Mouse (Mus musculus): Measurements from ENCODE around the gene Rps6ka5. TPM values are rescaled to one million over a fixed set of nuclear protein-coding genes. Genes with fewer than 3 reads are reported as not detected.

The Rps6ka5 gene
- total RNA-seq, 2 experiments from 2014 or later, result 20.2 to 24.6 TPM

GRCm38 (mm10) chr12:100544194-100544567 lies 182.6 kb downstream of the Rps6ka5 start:
- no peak for DNase-seq (ENCODE audit: low spot score in 2 of 2)
- intact Hi-C loops (cut with DNase I), result no loop called here

DNA sequence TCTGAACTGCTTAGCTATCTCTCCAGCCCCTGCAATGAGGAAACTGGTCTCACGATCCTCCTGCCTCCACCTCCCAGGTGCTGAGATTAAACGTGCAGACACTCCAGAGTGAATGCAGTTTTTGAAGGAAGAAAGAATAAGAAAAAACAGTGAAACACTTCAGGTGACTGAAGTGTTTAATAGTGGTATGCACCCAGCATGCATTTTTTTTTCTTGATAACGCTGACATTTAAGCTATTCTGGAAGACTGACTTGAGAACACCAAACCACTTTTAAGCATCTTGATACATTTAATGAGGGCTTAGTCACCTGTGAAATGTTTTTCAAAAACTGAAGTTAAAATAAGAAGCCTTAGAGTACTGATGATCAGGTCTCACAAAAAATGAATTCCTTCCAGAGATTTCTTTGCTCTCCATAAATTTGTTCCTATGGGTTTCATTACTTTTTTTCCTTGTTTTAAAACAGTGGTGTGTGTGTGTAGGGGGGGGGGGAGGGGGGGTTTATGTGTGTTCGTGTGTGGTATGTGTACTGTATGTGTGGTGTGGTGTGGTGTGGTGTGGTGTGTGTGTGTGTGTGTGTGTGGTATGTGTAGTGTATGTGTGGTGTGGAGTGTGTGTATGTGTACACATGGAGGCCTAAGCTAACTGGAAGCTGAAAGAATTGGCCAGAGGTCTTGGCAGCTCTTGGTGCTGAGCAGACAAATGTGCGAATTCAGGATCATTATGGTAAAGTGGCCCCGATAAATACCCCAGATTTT lies 183.2 kb downstream of the Rps6ka5 start:
- intact Hi-C loops (cut with DNase I), result no loop called here
- no peak for DNase-seq (ENCODE audit: low spot score in 2 of 2)

DNA sequence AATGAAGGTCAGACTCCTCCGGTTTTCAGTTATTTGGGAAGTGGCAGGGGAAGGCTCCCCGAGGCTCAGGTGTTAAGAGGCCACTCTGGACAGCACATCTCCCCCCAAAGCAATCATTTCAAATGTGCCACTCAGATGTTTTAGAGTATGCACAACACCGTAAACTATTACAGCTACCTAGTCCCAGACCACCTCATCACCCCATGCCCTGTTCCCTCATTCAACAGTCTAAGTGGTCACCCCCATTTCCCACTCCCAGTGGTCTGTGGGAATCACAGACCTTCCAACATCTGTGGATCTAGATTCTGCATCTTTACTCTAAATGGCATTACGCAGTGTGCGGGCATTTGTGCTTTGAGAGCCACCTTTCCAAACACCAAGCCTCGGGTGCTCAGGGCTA lies 184.3 kb downstream of the Rps6ka5 start:
- intact Hi-C loops (cut with DNase I), result no loop called here
- no peak for DNase-seq (ENCODE audit: low spot score in 2 of 2)

DNA sequence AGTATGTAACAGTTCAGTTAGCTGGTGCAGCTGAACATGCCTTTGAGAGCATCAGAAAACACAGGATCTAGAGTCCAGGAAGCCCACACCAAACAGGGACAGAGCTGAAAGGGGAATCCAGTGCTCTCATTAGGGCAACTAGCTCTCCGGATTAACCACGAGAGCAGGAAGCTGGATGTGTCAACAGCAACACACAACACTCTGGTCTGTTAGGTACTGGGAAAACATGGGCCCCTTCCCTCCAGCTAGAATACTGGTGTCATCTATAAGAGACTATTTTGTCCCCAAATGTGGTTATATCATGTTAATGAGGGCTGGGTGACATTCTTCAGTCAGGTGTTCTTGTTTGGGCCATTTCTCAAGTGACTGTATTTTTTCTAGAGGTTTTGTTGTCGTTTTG lies 184.7 kb downstream of the Rps6ka5 start:
- intact Hi-C loops (cut with DNase I), result no loop called here
- DNase-seq (ENCODE audit: low spot score in 2 of 2), result no peak

GRCm38 (mm10) chr12:100539158-100539714 lies 187.5 kb downstream of the Rps6ka5 start:
- no peak for DNase-seq (ENCODE audit: low spot score in 2 of 2)
- intact Hi-C loops (cut with DNase I), result no loop called here

- DNase-seq (ENCODE audit: low spot score in 2 of 2), result no peak
- intact Hi-C loops (cut with DNase I), result no loop called here
Observed at GRCm38 (mm10) chr12:100538445-100539157, 188.2 kb downstream of the Rps6ka5 start.

DNA sequence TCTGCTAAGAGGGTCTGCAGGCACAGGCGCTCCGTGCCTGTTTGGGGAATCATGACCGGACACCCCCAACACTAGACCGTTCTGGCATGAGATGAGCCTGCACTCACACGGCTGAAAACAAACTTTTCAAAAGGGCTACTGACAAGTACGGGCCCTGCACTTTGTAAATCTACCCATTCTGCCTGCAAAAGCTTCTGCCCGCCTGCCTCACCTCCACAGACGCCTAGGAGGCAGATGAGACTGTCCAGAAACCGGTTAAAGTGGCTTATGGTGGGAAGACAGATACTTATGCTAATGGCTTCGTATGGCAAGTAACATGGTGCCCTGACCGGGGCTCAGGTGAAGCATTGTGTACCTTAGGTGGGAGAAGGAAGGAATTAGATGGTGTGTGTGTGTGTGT lies 189.7 kb downstream of the Rps6ka5 start:
- intact Hi-C loops (cut with DNase I), result no loop called here
- peak in 1 of 2 experiments; percentile 2 for DNase-seq (ENCODE audit: low spot score in 2 of 2)

DNA sequence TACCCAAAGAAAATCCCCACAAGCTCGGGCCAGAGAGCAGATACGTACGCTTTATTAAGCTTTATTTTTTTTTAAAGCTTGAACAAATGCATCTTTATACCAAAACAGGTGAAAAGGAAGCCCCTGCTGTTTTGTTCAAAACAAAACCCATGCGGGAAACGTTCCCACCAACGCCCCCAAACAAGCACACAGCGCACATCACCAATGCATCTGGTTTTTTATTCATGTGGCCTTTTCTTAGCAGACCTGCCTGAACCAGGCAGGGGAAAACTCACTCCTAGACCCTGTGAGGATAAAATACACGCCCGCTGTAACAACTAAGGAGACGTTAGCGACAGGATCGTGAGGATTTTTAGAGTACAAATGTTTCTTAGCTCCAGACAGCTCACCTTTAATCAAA lies 191.8 kb downstream of the Rps6ka5 start:
- intact Hi-C loops (cut with DNase I), result no loop called here
- no peak for DNase-seq (ENCODE audit: low spot score in 2 of 2)

DNA sequence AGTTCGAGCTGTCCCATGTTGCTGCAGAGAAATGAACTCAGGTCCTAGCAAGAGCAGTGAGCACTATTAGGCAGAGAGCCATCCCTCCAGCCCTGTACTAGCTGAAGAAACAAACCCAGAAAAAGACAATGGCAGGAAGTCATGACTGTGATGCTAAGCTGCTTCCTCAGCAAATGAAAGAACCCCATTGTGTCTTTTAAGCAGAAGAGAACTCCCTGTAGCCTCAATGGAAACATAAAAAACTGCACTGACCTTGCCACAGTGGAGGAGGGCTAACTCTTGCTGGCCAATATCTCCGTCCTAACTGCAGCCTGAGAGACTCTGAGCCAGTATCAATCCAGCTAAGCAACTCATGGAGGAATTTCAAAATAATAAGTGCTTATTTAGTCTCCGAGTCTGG lies 192.8 kb downstream of the Rps6ka5 start:
- intact Hi-C loops (cut with DNase I), result no loop called here
- peak in 1 of 2 experiments; percentile 5 for DNase-seq (ENCODE audit: low spot score in 2 of 2)

DNA sequence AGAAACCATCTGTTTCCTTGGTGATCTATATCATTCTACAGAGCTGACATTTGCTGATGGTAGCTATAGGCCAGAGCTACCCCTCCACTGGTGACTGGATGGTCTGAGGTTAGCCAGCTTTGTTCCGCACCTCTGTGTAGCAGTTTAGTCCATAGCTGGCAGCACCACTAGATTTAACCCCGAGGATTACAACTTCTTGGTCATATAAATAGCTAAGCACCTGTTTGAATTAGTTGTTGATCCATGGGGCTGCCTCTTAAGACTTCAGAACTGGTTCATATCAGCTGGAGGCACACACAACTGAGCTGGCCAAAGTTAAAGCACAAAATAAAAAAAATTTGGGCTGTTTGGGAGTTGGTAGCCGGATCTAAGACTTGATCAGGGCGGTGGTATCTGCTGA lies 193.6 kb downstream of the Rps6ka5 start:
- peak in 1 of 2 experiments; percentile 1 for DNase-seq (ENCODE audit: low spot score in 2 of 2)

GRCm38 (mm10) chr12:100531740-100532139 lies 195.0 kb downstream of the Rps6ka5 start:
- no peak for DNase-seq (ENCODE audit: low spot score in 2 of 2)
- intact Hi-C loops (cut with DNase I), result no loop called here

More for the DNA sequence above, 193.6 kb downstream of the Rps6ka5 start:
- intact Hi-C loops (cut with DNase I), result no loop called here

GRCm38 (mm10) chr12:100530871-100531270 lies 195.9 kb downstream of the Rps6ka5 start:
- DNase-seq (ENCODE audit: low spot score in 2 of 2), result no peak
- intact Hi-C loops (cut with DNase I), result no loop called here

GRCm38 (mm10) chr12:100529651-100530050 lies 197.1 kb downstream of the Rps6ka5 start:
- no peak for DNase-seq (ENCODE audit: low spot score in 2 of 2)
- intact Hi-C loops (cut with DNase I), result no loop called here

DNA sequence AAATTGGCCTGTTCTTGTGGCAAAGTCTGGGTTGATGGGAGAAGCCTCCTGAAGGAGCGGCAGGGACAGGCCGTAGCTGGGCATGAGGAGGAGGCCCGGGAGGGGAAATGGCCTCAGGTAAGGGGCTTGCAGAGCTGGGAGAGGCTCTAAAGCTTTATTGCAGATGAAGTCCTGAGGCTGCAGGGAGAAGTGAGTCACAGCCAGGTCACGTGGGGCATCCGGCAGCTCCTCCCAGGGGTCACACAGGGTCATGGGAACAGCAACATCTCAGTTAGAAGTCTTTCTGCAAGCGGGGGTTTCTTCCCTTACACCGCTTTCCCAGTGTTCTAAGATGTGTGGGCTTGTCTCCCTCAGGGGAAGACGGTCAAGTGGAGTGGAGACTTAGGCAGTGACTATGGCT lies 197.6 kb downstream of the Rps6ka5 start:
- DNase-seq (ENCODE audit: low spot score in 2 of 2), result no peak
- intact Hi-C loops (cut with DNase I), result no loop called here

DNA sequence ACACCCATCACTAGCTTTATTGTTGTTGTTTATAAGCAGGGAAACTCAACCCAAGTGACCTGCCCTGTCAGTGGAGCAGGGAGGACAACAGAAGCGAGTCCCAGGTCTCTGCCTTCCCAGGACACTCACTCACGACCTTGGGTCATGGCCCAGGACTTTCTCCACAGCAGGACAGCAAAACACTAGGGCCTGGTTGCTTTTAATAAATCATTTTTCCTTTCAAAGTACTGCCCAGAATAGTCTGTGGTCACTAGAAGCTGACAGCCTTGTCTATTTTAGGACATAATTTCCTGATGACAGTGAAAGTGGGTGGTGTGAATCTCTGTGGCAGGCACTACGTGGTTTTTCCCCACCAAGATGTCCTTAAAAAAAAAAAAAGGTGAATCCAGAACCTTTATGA lies 198.5 kb downstream of the Rps6ka5 start:
- intact Hi-C loops (cut with DNase I), result no loop called here

DNA sequence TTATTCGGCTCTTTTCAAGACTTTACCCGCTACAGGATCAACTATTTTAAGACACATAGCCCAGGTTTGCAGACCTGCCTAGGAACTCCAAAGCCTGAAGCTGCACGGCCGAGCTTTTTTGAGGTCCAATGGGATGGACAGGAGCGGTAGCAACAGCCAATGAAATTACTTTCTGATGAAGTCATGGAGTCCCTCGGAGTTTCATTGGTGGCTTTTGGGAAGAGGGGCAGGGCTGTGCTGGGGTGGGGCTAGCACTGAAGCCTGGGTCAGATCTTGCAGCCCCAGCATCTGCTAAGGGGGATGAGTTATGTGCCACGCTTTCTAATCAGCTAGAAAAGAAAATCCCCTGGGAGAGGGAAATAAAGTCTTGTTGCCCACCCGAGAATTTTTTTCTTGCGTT lies 199.0 kb downstream of the Rps6ka5 start:
- intact Hi-C loops (cut with DNase I), result no loop called here
- DNase-seq (ENCODE audit: low spot score in 2 of 2), result peak; percentile 79

More for the DNA sequence above, 198.5 kb downstream of the Rps6ka5 start:
- no peak for DNase-seq (ENCODE audit: low spot score in 2 of 2)

DNA sequence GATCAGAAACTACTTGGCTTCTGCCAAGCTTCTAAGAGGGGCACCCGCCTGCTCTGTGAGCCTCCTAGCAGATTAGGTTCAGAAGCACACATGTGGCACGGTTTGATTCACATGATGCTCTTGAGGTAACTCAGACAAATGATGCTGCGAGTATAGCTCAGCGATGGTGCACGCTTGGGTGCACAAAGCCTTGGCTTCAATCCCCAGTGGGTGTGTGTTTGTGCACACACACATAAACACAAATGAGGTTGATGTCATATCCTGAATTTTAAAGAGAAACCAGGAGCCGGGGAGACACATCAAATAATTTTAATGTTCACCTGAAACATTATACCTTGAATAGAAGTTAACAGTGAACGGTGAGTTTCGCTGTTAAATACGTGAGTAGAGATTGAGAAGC lies 199.5 kb downstream of the Rps6ka5 start:
- DNase-seq (ENCODE audit: low spot score in 2 of 2), result no peak
- intact Hi-C loops (cut with DNase I), result no loop called here

- DNase-seq (ENCODE audit: low spot score in 2 of 2), result no peak
- intact Hi-C loops (cut with DNase I), result no loop called here
Observed at GRCm38 (mm10) chr12:100525939-100526338, 200.8 kb downstream of the Rps6ka5 start.

DNA sequence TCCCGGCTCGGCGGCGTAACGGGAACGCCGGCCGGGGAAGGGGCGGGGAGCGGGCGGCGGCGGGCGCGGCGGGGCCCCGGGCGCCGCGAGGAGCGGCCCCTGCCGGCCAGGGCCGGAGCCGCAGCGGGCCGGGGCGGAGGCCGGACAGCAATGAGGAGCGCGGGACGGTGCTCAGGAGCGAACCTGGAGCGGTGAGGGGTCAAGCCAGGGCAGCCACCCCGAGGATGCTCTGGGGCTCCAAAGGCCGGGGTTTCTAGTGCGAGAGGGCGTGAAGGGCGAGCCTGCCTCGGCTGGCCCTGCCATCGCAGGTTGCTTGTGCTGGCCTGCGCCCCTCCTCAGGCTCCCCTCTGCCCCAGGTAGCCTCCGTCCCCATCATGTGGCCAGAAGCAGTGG lies 206.0 kb downstream of the Rps6ka5 start, which contains the start of gene Ttc7b:
Ttc7b (minus strand) TSS at position 33 of the 393 bp plus-strand sequence.
- intact Hi-C loops (cut with DNase I), result loop anchor here (5.0 kb wide), 1 partner anchor 333 kb away; no protein-coding TSS in a partner anchor
- peak; percentile 52 to 68 for DNase-seq (ENCODE audit: low spot score in 2 of 2)

GRCm38 (mm10) chr12:100520077-100520793 lies 206.5 kb downstream of the Rps6ka5 start:
- peak; percentile 64 to 66 for DNase-seq (ENCODE audit: low spot score in 2 of 2)
- intact Hi-C loops (cut with DNase I), result loop anchor here (5.0 kb wide), 1 partner anchor 333 kb away; no protein-coding TSS in a partner anchor

Measured in left cerebral cortex, postnatal 36 days (tissue).